Mouse (Mus musculus) kidney, adult 8-10 months (tissue): ENCODE measurements around the gene Orc1.

Experiments used
- DNase-seq, 2 experiments: peaks; one replicate each; pipeline ENCODE4 v3.0.0; 2022

The Orc1 gene

GRCm38 (mm10) chr4:108637721-108638120 is 58.5 kb downstream of the Orc1 start:
- no peak for DNase-seq

- DNase-seq = no peak
Observed at GRCm38 (mm10) chr4:108638752-108639151, 59.5 kb downstream of the Orc1 start.

GRCm38 (mm10) chr4:108664407-108664806 is 85.2 kb downstream of the Orc1 start:
- DNase-seq = peak in 1 of 2 experiments; percentile 6
